ENCODE assay signal across 7 mouse cellular contexts in the genomic region with DNA sequence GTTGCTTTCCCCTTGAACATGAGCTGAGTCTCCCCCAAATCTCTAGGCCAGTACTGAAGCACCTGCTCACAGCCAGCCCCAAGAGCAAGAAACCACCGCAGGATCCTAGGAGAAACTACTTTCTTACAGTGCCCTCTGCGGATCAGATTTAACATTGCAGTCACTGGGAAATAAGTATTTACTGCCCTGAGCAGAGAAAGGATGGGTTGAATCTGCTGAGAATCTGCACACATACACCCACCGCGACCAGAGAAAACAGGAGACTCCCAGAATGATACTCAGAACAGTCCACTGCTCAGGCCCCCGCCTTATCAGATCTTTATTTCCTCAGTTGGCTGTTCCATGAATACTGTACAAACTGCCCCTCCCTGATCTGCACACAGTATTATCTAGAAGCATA. TPM values are rescaled to one million over a fixed set of nuclear protein-coding genes. Genes with fewer than 3 reads are reported as not detected.
DNase-seq lines count a peak whose midpoint lies in the region; ATAC-seq and TF ChIP-seq lines count a peak whose summit lies in the region.

No protein-coding gene starts in this region.

- no peak for TF ChIP-seq POLR2A in brain, embryonic 14.5 days (IDR thresholded peaks at IDR 0.05; ENCODE audit: borderline replicate concordance, extremely low read depth, insufficient read depth, insufficient read length, poor library complexity, severe bottlenecking)

- WGBS in lung, embryonic 14.5 days = 25% methylated on average over 5 of the region's 5 CpGs
- 24% methylated on average over 5 of the region's 5 CpGs for WGBS in forebrain, embryonic 16.5 days

- no peak overlapping the region for H3K27ac ChIP-seq in lung, embryonic 14.5 days (ENCODE audit: low read depth)
- H3K27ac ChIP-seq in forebrain, embryonic 16.5 days (ENCODE audit: low read length) = no peak overlapping the region

- TF ChIP-seq CTCF in lung, embryonic 14.5 days (IDR thresholded peaks at IDR 0.05; ENCODE audit: low read depth) = peak; percentile 40
- peak; percentile 56; the same call in 1 of the 2 replicates for TF ChIP-seq CTCF in brain, embryonic 14.5 days (IDR thresholded peaks at IDR 0.05; ENCODE audit: borderline replicate concordance, extremely low read depth, insufficient read depth, insufficient read length)

- no peak overlapping the region for H3K4me3 ChIP-seq in lung, embryonic 14.5 days (ENCODE audit: low read depth, low read length)
- H3K4me3 ChIP-seq in forebrain, embryonic 16.5 days (replicated peaks; ENCODE audit: low read length) = no peak overlapping the region

- no peak for ATAC-seq in lung, embryonic 14.5 days (ENCODE audit: insufficient read depth)
- peak; percentile 86 for ATAC-seq in forebrain, embryonic 16.5 days
- ATAC-seq in megakaryocyte progenitor cell, adult 5-6 weeks (replicated peaks; ENCODE audit: poor library complexity) = no peak

- H3K27me3 ChIP-seq in lung, embryonic 14.5 days (ENCODE audit: insufficient read depth, low read length) = no peaks in the 10 kb centered on the region
- no peaks in the 10 kb centered on the region for H3K27me3 ChIP-seq in forebrain, embryonic 16.5 days (replicated peaks; ENCODE audit: control insufficient read depth, insufficient read depth, low read length)

- no peak overlapping the region for H3K9ac ChIP-seq in lung, embryonic 14.5 days
- H3K9ac ChIP-seq in forebrain, embryonic 16.5 days (replicated peaks; ENCODE audit: low read depth, low read length) = no peak overlapping the region

- peak; percentile 58 for DNase-seq in lung, embryonic 14.5 days
- no peak for DNase-seq in lung, postnatal 36 days
- peak; percentile 74 for DNase-seq in brain, embryonic 14.5 days (ENCODE audit: low read depth)
- DNase-seq in layer of hippocampus, postnatal 10 days (ENCODE audit: low spot score in 2 of 2) = peak; percentile 69 to 76
- peak; percentile 73 for DNase-seq in retina, embryonic 14.5 days (ENCODE audit: low spot score)

- no peaks in the 10 kb centered on the region for H3K36me3 ChIP-seq in lung, embryonic 14.5 days (ENCODE audit: insufficient read depth)
- H3K36me3 ChIP-seq in forebrain, embryonic 16.5 days (ENCODE audit: control insufficient read depth, insufficient read depth) = no peaks in the 10 kb centered on the region

- H3K4me2 ChIP-seq in lung, embryonic 14.5 days = no peak overlapping the region
- H3K4me2 ChIP-seq in forebrain, embryonic 16.5 days (ENCODE audit: low read length) = no peak overlapping the region

- no peaks in the 10 kb centered on the region for H3K9me3 ChIP-seq in lung, embryonic 14.5 days (ENCODE audit: low read depth, low read length)
- no peaks in the 10 kb centered on the region for H3K9me3 ChIP-seq in forebrain, embryonic 16.5 days (ENCODE audit: control insufficient read depth, low read length)

- no peaks in the 10 kb centered on the region for H3K4me1 ChIP-seq in lung, embryonic 14.5 days (ENCODE audit: insufficient read depth)
- H3K4me1 ChIP-seq in forebrain, embryonic 16.5 days (replicated peaks; ENCODE audit: control insufficient read depth, insufficient read depth, low read length) = no peaks in the 10 kb centered on the region

RNA-seq across cellular contexts. Expression of a gene that starts 19.5 kb away (rescaled TPM):
- not detected in 2 replicates for polyA plus RNA-seq in lung, embryonic 14.5 days (2014; fragmentation: Nextera tagmentation; extraction: Ambion mirVana)
- polyA plus RNA-seq in brain, embryonic 14.5 days (2012; rRNA removed) = not detected in 2 replicates
- polyA plus RNA-seq in forebrain, embryonic 16.5 days (2015; fragmentation: Nextera tagmentation; extraction: Ambion mirVana) = not detected in 2 replicates
- total RNA-seq in layer of hippocampus, postnatal 10 days (2021) = not detected
- not detected in 2 replicates for total RNA-seq in megakaryocyte progenitor cell, adult 5-6 weeks (2015)
- not detected in 2 replicates for total RNA-seq in megakaryocyte progenitor cell, adult 5-6 weeks (2017)
